Mouse (Mus musculus) left cerebral cortex, postnatal 4 days (tissue): ENCODE results near the gene Rnf10. TPM values are rescaled to one million over a fixed set of nuclear protein-coding genes. Genes with fewer than 3 reads are reported as not detected.

Source experiments
- DNase-seq: peaks from one replicate; pipeline ENCODE4 v3.0.0-alpha.2; 2022
- intact Hi-C: fragments of 180-260 bp; cut with DNase I; formaldehyde crosslinking; loops from one replicate; pipeline ENCODE4 v1.15.1; 2025
- total RNA-seq, 2 experiments: library from RNA; stranded (reverse); gene quantifications; 2 replicates each; pipeline ENCODE4 v1.2.3; 2021

Rnf10 gene
- total RNA-seq, 2 experiments from 2014 or later = 262 to 280 TPM

GRCm38 (mm10) chr5:115278785-115279184 is 6.1 kb upstream of the Rnf10 start:
- intact Hi-C loops = no loop called here
- no peak for DNase-seq

DNA sequence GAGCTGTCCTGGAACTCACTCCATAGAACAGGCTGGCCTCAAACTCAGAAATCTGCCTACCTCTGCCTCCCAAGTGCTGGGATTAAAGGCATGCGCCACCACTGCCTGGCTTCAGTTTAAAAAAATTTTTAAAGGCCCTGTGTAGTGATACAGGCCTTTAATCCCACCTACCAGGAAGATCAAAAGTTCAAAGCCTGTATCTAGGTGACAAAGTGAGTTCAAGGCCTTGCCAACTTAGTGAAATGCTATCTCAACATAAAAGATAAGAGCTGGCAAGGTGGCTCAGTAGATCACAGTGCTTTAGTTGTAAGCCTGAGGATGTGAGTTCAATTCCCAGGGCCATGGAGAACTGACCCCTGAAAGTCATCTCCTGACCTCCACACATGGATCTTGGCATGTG is 5.4 kb upstream of the Rnf10 start:
- no peak for DNase-seq

DNA sequence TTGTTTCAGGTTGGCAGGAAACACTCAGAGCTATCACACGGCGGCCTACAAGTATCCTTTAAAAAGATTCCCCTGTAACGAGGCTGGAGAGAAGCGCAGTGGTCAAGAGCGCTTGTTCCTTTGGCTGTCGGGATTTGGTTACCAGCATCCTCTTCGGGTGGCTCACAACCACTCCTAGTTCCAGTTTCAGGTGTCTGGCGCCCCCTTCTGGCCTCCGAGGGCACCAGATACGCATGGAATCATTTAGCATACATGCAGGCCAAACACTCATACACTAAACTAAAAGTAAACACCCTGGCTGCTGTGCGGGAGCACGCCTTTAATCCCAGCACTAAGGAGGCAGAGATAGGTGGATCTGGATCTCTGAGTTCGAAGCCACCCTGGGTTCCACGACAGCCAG is 3.3 kb upstream of the Rnf10 start:
- peak; percentile 31 for DNase-seq
- intact Hi-C loops = no loop called here

More for the DNA sequence above, 5.4 kb upstream of the Rnf10 start:
- intact Hi-C loops = no loop called here

GRCm38 (mm10) chr5:115274771-115275170 is 2.1 kb upstream of the Rnf10 start:
- intact Hi-C loops = no loop called here

DNA sequence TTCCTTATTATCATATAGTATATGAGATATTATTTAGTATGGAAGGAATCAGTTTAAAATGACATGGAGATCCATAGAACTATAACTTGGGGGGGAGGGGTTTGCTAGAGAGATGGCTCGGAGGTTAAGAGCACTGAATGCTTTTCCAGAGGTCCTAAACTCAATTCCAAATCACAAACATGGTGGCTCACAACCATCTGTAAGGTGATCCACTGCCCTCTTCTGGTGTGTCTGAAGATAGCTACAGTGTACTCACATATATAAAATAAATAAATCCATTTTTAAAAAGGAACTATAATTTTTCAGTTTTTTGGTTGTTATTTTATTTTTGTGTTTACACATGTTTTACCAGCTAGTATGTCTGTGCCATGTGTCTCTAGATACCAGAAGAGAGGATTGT is 1.7 kb upstream of the Rnf10 start:
- intact Hi-C loops = no loop called here
- no peak for DNase-seq

More at GRCm38 (mm10) chr5:115274771-115275170, 2.1 kb upstream of the Rnf10 start:
- no peak for DNase-seq

DNA sequence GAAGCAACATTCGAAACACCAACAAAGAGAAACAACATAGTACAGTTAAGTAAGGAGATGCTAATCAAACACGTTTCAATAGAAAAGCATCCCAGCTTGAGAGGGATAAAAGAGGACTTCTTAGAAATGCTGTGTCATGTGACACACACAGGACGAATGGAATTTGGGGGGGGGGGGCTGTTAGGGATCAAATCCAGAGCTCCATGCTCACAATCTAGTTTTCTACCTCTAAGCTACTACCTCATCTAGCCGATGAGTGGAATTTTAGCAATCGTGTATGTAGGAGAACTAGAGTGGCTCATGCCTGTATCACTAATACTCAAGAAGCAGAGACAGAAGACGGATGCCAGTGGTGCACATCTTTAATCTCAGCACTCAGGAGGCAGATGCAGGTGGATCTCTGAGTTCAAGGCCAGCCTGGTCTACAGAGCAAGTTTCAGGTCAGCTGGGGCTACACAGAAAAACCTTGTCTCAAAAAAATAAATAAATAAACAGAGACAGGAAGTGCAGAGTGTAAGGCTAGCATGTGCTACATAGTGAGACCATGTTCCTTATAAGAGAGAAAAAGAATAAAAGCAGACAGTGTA is 944 bp upstream of the Rnf10 start:
- no peak for DNase-seq
- intact Hi-C loops = no loop called here

GRCm38 (mm10) chr5:115271931-115272811 is 527 bp downstream of the Rnf10 start:
- intact Hi-C loops = no loop called here
- DNase-seq = peak; percentile 29

DNA sequence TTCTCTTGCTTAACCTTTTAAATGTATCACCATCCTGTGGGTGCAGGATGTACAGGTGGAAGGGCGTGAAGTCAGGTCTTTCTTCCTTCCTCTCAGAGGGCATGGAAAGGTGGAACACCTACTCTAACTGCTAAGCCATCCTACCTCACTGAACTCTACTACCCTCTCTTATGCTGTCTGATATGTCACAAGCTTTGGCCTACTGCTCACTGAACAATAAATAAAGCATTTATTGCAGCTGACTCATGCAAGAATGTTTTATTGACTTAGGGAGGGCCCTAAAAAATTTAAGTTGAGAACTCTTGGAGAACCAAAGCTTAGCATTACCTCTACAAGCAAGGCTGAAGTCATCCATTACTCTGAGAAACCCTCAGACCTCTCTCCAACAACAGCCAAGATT is 2.7 kb downstream of the Rnf10 start:
- intact Hi-C loops = no loop called here
- DNase-seq = no peak

DNA sequence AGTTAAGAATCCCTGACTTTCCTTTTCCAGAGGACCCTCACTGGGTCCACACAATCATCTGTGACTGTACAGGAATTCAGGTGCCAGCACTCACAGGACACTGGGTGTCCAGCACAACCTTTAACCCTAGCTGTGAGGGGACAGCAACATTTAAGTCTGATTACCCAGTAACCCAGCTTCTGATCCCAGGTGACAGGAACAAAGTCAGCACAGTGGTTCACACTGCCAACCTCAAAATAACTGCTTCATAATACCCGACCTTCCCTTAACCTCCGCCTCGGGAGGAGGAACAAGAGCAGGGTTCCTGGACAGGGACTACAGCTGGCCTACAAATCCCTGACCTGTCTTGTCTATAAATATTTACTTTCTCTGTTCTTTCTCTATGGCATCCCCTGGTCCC is 4.4 kb downstream of the Rnf10 start:
- intact Hi-C loops = no loop called here
- no peak for DNase-seq

GRCm38 (mm10) chr5:115267469-115268045 is 5.1 kb downstream of the Rnf10 start:
- intact Hi-C loops = no loop called here
- no peak for DNase-seq

GRCm38 (mm10) chr5:115266787-115267468 is 5.8 kb downstream of the Rnf10 start:
- intact Hi-C loops = no loop called here
- no peak for DNase-seq

GRCm38 (mm10) chr5:115266340-115266739 is 6.4 kb downstream of the Rnf10 start:
- no peak for DNase-seq
- intact Hi-C loops = no loop called here

GRCm38 (mm10) chr5:115262502-115263291 is 10.0 kb downstream of the Rnf10 start:
- no peak for DNase-seq
- intact Hi-C loops = no loop called here

- intact Hi-C loops = no loop called here
- no peak for DNase-seq
Observed at GRCm38 (mm10) chr5:115261880-115262279, 10.8 kb downstream of the Rnf10 start.

DNA sequence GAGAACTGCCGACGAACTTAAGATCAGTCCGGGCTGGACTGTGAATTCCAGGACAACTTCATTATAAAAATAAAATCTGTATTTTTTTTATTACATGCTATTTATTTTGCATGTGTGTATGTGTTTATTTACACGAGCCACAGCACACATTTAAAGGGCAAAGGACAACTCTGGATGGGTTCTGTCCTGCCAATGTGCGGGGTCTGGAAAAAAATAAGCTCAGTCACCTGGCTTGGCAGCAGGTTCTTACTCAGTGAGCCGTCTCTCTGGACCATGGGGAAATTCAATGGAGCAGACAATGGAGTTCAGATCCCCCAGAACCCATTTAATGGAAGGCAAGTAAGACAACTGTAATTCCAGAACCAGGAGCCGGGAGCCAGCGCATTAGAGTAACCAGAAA is 11.6 kb downstream of the Rnf10 start:
- intact Hi-C loops = no loop called here
- no peak for DNase-seq

DNA sequence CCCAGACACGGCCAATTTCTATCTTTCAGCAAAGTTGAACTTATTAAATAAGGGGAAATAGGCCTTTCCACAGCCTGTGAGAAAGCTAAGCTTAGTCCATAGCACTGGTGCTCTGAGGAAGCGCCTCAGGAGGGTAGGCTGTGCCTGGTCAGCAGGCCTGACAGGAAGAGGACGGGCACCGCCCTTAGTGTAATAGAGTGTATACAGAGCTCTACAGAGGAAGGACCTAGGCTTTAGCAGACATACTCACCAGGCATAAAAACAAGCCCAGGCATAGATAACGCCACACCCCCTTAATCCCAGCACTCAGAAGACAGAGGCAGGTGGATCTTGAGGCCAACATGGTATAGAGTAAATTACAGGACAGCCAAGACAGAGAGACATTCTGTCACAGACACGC is 12.3 kb downstream of the Rnf10 start:
- intact Hi-C loops = no loop called here
- DNase-seq = no peak

- no peak for DNase-seq
- intact Hi-C loops = no loop called here
Observed at GRCm38 (mm10) chr5:115256909-115257546, 15.7 kb downstream of the Rnf10 start.

GRCm38 (mm10) chr5:115255472-115255871 is 17.2 kb downstream of the Rnf10 start:
- DNase-seq = no peak
- intact Hi-C loops = no loop called here

- no peak for DNase-seq
- intact Hi-C loops = no loop called here
Observed at GRCm38 (mm10) chr5:115240191-115240590, 32.5 kb downstream of the Rnf10 start.

DNA sequence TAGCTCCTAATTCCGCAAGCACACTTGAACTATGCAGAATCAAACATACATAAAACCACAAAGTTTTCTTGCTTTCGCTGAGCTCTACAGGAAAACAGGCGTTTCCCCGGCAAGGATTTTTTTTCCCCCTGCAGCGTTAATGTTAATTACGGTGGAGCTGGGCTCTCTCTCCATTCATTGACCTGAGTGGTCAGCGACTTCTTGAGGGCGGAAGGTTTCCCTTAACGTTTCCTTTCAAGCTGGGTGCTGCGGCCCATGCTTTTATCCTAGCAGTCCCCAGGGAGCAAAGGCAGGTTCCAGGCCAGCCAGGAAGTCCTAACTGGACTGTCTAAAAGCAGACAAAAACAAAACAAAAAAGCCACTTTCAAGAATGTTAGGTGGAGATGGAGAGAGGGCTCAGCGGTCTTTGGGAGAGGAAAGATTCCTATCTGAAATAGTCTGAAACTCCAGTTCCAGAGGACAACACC is 33.9 kb downstream of the Rnf10 start:
- no peak for DNase-seq
- intact Hi-C loops = loop anchor here (5.0 to 10.0 kb wide), 2 partner anchors 46 to 114 kb away; partner anchors contain the start of gene Cabp1
